Mouse (Mus musculus) large intestine, adult 2 months (tissue): ENCODE measurements around the gene Pigw. TPM values are rescaled to one million over a fixed set of nuclear protein-coding genes. Genes with fewer than 3 reads are reported as not detected.
"Not testable (repeated sequence)": the region's sequence is repeated elsewhere in the genome, so short reads cannot be mapped to it uniquely, and the experiment has no call there.

Experiments
- DNase-seq: peaks from one replicate; pipeline ENCODE4 v3.0.0-alpha.2; 2012; ENCODE audit warnings: low read depth, low spot score
- WGBS: fragments of 180-500 bp; shearing (Covaris S2); methylation state at CpG from one replicate; pipeline ENCODE4 v1.1.7; 2018; 5-methylcytosine and 5-hydroxymethylcytosine counted together
- polyA plus RNA-seq: library from polyadenylated mRNA; depleted of rRNA; stranded (reverse); fragments of >200 nt; gene quantifications from 2 replicates; pipeline ENCODE4 v1.2.3, GENCODE M21; 2012

Gene Pigw
- polyA plus RNA-seq, 1 experiment = 2.5 TPM

DNA sequence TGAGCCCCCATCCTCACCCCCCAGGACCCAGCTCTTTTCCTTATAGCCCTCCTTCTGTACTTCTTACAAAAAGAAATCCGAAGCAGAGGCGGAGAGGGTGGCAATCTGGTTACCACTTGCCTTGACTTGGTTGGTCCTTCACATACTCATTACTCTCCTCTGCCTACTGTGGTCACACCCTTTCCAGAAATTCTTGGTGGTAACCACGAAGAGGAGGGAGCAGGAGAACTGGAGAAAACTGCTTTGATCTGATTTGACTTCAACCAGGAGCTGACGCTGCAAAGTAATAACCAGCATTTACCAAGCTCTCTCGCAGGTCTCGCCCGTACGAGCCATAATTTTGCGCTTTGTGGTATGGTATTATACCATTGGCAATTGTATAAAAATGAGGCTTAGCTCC is 886 bp upstream of the Pigw start:
- no peak for DNase-seq
- 32% methylated on average over 9 of the region's 9 CpGs for WGBS

DNA sequence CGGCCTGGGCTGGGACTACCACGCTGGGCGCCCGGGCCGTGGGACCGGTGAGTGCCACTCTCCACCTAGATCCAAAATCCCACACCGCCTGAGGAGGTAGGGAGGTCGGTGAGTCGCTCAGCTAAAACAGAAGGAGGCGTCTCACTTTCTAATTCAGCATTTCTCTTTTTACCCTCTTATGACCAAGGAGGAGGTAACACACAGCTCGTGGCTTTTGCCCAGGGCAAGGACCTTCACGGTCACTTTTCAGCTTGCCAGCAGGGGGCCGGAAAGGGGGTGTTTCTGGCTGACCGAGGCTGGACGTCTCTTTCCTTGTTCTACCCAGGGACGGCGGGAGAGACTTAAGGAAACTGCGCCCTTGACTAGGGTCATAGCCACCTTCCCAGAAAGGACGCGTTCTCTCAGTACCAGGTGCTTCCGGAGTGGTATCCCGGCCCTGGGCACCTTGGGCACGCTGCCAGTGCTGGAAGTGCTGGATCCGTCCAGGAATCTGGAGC is 428 bp upstream of the Pigw start:
- WGBS = under 1% methylated on average over 24 of the region's 24 CpGs

DNA sequence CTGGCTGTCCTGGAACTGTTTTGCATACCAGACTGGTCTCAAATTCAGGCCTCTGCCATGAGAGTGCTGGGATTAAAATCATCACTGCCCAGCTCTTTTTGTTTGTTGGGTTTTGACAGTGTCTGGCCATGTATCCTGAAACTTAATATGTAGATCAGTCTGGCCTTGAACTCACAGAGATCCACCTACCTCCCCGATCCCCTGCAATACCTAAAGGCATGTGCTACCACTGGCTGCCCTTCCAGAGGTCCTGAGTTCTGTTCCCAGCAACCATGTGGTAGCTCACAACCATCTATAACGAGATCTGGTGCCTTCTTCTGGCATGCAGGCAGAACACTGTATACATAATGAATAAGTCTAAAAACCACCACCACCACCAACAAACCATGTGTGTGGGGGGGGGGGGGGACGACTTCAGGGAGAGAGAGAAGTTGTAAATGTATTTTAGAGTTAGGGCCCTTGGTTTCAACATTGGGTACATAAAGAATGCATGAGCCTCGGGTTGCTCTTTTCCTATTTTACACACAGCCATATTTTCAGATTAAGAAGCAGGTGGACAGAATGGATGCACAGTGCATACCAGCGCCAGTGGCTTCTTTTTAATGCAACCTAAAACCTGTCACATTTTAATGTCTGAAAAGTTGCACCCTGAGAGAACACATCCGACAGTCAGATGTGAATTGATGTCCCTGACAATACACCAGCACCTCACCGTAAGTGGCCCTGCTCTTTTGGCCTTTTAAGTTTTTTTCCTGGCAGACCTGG is 896 bp downstream of the Pigw start:
- WGBS = 11% methylated on average over 7 of the region's 7 CpGs
- DNase-seq = no peak

More for the DNA sequence above, 428 bp upstream of the Pigw start:
- no peak for DNase-seq

DNA sequence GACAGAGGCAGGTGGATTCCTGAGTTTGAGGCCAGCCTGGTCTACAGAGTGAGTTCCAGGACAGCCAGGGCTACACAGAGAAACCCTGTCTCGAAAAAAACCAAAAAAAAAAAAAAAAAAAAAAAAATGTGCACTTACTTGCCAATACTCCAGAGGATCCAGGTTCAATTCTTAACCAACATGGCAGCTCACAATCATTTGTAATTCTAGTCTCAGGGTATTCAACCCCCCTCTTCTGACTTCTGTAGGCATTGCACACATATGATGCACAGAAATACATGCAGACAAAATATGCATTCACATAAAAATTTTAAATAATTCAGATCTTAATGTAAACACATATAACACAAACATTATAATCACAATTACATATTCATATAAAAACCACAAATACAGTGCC is 4.1 kb downstream of the Pigw start:
- not testable (repeated sequence) for DNase-seq
- WGBS = 54% methylated on average over 1 of the region's 1 CpGs

DNA sequence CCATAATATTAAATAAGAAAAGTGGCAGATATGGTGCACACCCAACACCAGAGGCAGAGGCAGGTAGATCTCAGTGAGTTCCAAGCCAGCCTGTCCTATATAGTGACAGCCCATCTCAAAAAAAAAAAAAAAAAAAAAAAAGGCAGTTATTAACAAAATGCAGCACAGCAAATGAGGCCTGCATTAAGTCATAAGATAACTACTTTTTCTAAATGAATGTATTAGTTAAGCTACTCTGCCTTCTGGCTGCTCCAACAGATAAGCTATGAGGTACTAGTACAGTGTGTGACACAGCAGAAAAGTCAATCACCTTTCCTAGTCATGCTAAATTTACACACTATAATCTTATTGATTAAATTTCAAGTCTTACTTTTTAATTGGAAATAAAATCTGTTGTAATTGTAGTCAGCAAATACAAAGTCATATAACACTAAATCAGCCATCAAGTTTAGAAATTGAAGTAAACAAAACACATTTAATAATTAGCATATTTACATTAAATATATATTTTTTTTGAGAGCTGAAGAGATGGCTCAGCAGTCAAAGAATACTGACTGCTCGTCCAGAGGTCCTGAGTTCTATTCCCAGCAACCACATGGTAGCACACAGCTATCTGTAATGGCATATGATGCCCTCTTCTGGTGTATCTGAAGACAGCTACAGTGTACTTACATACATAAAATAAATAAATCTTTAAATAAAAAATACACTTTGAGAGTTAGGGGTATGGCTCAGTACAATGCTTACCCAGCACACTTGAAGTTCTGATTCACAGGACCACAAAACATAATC is 6.8 kb downstream of the Pigw start:
- DNase-seq = no peak
- 85% methylated on average over 1 of the region's 1 CpGs for WGBS

DNA sequence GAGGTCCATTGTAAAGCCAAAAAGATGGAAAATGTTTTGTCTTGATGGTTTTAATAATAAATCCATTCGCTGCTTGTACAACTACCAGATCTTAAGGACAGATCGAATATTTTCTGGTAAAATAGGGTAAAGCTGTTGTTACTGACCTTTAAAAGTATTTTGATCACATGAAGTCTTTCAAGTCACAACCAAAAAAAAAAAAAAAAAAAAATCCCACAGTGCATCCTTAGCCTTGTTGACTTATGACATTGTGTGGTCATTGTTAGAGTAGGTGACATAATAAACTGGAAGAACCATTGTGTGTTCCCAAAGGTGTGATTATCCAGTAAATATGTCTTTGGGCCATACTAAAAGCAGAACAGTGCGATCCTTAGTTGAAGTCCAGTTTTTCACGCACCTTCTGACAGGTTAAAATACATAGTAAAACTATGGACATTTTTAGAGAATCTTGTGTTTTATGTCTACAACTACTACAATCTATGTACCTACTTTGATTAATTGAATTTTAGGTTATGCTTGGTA is 8.5 kb downstream of the Pigw start:
- DNase-seq = no peak

DNA sequence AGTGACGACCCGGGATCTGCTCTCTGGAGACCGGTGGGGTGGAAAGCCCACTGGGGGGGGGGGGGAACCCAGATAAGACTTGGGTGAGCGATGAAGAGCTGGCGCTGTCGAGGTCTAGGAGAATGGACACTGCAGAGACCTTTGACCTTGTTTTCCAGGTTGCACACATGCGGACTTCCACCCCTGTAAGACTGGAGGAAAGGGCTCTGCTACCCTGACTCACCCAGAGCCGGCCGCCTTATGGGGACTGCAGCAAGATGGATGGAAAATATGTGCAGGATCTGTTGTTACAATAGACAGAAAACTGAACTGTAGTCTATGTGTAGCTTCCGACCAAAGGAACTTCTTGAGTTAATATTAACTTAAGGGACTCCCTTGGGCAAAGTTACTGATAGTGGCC is 9.0 kb downstream of the Pigw start:
- under 1% methylated on average over 10 of the region's 10 CpGs for WGBS
- DNase-seq = no peak

More for the DNA sequence above, 8.5 kb downstream of the Pigw start:
- WGBS = 31% methylated on average over 4 of the region's 4 CpGs

DNA sequence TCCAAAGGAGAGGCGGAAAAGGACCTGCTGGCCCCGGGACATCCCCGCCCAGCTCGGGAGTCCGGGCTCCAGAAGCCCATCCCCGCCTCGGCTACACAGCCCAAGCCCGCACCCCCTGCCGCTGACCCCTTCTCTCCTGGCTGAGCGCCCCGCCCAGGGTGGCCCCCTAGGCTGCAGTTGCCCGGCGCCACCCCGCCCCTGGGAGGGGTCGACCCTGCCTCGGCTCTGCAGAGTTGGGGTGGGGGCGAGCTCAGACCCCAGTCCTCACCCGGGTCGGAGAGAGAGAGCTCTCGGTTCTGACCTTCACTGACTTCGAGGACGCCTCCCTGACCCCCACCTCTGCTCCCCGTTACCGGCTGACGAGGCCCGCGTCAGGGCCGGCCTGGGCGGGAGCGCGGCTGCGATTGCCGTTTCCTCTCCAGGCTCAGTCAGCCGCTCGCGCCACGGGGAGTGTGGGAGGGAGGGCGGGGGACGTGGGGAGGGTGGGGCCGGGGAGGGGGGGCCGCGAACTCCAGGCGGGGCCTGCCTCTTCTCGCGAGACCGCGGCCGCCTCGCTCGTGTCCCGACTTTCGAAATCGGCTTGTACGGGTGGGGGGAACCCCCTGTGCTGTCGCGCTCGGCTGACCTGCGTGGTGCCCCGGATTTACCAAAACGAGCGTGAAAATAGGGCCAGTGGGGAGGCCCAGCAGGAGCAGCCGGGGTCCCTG is 9.6 kb downstream of the Pigw start, which contains the start of gene Ggnbp2:
Ggnbp2 (minus strand) TSS at position 481 of the 707 bp plus-strand sequence.
- no peak for DNase-seq
- WGBS = under 1% methylated on average over 51 of the region's 62 CpGs

DNA sequence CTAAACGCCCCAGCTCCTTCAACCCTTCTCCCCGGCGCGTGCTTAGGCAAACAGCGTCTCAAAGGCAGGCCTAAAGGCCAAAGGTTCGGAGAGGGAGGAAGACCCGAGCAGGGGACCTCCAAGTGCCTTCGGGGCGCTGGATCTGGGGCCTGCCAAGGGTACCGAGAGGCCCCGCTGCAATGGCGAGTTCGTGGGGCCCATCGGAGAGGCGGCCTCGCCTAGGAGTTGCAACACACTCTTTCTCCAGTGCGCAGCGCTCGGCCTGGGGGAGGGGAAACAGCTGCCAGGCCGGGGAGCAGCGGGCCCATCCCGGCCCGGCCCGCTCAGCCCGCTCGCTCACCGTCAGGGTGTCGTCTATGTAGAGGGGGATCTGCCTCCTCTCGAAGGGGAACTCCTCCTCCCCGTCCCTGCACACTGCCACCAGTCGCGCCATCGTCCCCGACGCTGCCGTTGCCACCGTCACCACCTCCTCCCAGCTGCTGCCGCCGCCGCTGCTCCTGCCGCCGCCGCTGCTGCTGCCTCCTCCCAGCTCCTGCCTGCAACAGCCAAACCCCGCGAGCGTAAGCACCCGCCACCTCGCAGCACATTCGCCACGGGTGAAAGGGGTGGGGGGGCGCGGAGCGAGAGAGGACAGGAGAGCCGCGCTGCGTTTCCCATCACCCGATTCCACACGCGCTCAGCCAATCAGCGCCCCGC is 10.4 kb downstream of the Pigw start:
- DNase-seq = no peak
- WGBS = under 1% methylated on average over 61 of the region's 61 CpGs

DNA sequence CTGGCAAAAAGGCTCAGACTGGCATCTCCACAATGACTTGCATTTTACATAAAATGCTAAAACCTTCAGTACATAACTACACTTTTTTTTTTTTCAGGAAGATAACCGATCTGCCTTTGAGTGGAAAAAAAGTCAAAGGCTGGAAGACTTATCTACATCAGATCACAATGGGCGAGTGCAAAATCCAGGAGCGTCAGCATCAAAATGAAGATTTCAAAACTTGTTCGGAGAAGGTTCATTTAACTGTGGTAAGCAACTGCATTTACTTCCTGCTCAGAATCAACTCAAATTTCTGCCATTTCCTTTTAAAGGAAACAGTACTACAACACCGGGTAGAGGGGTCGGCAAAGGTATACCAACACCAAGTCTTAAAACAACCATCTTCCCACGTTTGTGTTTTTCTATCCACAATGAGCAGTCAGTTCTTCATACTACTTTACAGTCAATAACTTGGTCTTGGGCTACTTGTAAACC is 11.3 kb downstream of the Pigw start:
- WGBS = 3% methylated on average over 7 of the region's 7 CpGs
- DNase-seq = no peak

DNA sequence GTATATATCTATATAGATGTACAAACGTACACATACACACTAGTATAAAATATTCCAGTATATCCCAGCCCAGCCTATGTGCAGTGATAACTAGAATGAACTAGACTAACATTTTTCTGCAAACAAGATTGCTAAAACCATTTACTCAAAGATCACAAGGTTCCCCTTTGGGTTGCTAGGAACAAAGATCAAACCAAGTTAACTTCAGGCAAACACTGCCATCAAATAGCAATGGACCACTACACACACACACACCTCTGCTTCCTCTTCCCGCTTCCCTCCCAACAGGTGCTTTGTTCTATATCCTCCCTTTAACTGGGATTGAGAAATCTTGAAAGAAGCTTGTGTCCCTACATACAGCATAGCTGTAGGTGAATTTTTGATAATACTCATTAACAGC is 12.5 kb downstream of the Pigw start:
- no peak for DNase-seq
- 33% methylated on average over 2 of the region's 2 CpGs for WGBS

DNA sequence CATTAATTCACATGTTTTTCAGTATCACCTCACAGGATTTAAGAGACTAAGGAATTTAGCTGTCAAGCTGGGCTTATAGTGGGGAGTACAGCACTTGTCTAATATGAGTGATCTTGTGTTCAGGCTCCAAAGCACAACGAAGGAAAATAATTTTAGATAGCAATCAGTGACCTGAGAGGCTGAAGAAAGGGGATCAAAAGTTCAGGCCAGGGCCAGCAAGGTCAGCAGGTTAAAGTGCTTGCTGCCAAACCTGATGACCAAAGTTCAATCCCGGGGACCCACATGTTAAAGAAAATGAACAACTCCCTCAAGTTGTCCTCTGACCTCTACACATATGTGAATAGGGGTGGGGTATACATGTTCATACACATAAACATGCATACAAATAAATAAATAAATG is 14.8 kb downstream of the Pigw start:
- no peak for DNase-seq
- 30% methylated on average over 2 of the region's 2 CpGs for WGBS

DNA sequence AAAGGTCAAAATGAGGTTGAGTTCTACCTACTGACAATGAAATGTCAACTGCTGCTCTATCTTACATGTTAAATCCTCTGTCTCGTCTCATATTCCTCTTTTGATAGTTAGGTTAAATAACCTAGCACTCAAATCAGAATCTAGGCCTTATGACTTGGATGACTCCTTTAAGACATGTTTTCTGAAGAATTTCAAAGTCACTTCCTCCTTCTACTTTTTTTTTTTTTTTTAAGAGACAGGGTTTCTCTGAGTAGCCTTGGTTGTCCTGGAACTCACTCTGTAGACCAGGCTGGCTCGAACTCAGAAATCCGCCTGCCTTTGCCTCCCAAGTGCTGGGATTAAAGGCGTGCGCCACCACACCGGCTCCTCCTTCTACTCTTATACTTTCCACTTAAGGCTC is 24.8 kb downstream of the Pigw start:
- no peak for DNase-seq
- WGBS = 95% methylated on average over 6 of the region's 6 CpGs

DNA sequence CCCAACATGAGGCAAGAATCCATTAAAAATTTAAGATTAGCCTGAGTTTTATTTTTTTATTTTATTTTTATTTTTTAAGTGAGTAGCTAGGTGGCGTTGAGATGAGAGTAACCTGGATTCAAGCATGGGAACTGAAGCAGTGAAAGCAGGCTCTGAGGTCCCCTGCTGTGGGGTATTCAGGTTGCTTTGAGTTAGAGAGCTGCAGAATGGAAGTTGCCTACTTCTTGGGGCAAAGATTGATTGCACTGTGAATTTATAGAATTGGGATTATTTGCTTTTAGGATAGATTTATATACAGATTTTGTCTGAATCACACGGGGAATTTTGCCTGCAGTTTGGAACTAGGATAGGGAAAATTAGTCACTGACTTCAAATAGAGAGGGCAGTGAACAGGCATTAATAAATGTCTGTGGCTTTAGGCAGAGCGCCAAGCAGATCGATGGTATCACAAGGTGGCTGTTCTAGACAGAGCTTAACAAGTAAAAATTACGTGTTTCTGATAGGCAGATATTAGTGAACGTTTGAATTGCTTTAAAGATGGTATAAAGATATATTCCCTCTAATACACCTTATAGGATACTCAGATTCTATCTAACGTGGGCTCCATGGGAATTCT is 32.5 kb downstream of the Pigw start:
- no peak for DNase-seq
- WGBS = 85% methylated on average over 7 of the region's 7 CpGs

DNA sequence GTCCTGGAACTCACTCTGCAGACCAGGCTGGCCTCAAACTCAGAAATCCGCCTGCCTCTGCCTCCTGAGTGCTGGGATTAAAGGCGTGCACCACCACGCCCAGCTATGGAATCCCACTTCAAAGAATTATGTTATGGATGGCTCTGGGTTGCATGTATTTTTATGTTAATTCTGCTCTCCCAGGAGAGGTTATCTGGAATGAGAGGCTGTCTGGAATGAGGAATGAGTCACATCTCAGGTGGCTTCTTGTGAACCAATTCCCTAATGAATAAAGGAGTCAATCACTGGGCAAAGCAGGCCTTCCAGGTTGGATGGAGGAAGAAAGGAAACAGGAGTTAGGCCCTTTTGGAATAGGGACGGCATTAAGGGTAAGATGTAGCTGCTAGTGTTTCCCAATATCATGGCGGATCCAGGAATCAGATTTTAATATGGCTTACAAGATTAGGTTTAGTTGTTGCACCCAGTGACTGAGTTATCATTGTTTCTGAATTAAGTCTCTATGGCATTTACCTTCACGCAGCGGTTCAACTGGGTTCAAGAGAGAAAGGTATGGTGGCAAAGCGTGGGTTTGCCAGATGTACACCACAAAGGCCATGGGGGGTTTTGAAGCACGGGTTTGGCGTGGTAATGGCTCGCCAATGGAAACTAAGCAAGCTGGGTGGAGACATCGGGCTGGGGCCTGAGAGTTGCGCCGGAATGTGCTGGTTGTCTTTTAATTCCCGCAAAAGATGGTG is 33.2 kb downstream of the Pigw start:
- 96% methylated on average over 15 of the region's 15 CpGs for WGBS
- DNase-seq = no peak

DNA sequence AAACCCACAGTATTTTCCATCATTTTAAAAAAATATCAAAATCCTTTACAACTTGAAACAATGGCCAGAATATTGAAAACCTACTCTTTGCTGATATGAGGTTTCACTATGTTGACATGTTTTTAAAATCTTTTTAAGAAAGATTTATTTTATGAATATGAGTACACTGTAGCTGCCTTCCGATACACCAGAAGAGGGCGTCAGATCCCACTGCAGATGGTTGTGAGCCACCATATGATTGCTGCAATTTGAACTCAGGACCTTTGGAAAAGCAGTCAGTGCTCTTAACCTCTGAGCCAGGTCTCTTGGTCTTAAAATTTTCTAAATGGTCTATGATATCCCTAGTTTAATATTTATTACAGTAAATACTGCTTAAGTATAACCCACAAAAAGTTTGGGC is 40.8 kb downstream of the Pigw start:
- 82% methylated on average over 2 of the region's 2 CpGs for WGBS
- DNase-seq = no peak

DNA sequence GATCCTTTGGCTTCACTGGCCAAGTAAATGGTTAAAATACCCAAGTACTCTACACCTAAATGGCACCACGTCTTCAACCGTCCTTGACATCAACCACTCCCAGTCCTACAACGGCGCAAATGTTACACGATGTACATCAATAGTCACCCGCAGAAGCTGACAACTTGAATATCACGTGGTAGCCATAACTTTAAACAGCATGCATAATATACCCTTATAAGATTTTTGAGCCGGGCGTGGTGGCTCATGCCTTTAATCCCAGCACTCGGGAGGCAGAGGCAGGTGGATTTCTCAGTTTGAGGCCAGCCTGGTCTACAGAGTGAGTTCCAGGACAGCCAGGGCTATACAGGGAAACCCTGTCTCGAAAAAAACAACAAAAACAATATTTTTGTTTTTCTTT is 50.6 kb downstream of the Pigw start:
- WGBS = 38% methylated on average over 11 of the region's 11 CpGs
- DNase-seq = not testable (repeated sequence)
